Mouse (Mus musculus): Measurements from ENCODE around the gene Slc9a8.

- TF ChIP-seq CTCF (IDR thresholded peaks at IDR 0.05; ENCODE audit: low read depth) (no peak), EP300 (optimal IDR thresholded peaks at IDR 0.05) (no peak)
Measured at GRCm38 (mm10) chr2:167399646-167400045, 21.9 kb upstream of the Slc9a8 start.

Data from stomach, postnatal 0 days (tissue).